Mouse (Mus musculus) lung, embryonic 15.5 days (tissue): ENCODE data around the gene Foxl1. TPM values are rescaled to one million over a fixed set of nuclear protein-coding genes. Genes with fewer than 3 reads are reported as not detected.

ENCODE experiments used
- ATAC-seq: fragments of 200-750 bp; cut with Nextera tagmentation; 2 replicates; pipeline ENCODE4 v1.8.0; 2017; ENCODE audit warnings: moderate number of reproducible peaks, borderline replicate concordance; ENCODE audit not compliant: low FRiP score, low TSS enrichment; ENCODE audit errors: extremely low read depth
- H3K27ac ChIP-seq: fragments of 300-500 bp; sonication (generic); 2 replicates; pipeline ENCODE4 v1.5.1; 2015; ENCODE audit warnings: moderate library complexity, mild to moderate bottlenecking, inconsistent platforms
- H3K27me3 ChIP-seq: fragments of 300-500 bp; sonication (generic); 2 replicates; pipeline ENCODE4 v1.6.1; 2015; ENCODE audit warnings: inconsistent platforms
- H3K36me3 ChIP-seq: fragments of 300-500 bp; sonication (generic); 2 replicates; pipeline ENCODE4 v1.6.1; 2015; ENCODE audit warnings: inconsistent platforms
- H3K4me1 ChIP-seq: fragments of 300-500 bp; sonication (generic); 2 replicates; pipeline ENCODE4 v1.6.1; 2015; ENCODE audit warnings: inconsistent platforms
- H3K4me2 ChIP-seq: fragments of 300-500 bp; sonication (generic); 2 replicates; pipeline ENCODE4 v1.6.1; 2015; ENCODE audit warnings: inconsistent platforms, mild to moderate bottlenecking, moderate library complexity
- H3K4me3 ChIP-seq: fragments of 300-500 bp; sonication (generic); 2 replicates; pipeline ENCODE4 v1.5.1; 2015; ENCODE audit warnings: mild to moderate bottlenecking, inconsistent platforms
- H3K9ac ChIP-seq: fragments of 300-500 bp; sonication (generic); 2 replicates; pipeline ENCODE4 v1.6.1; 2015; ENCODE audit warnings: inconsistent platforms
- H3K9me3 ChIP-seq: fragments of 300-500 bp; sonication (generic); 2 replicates; pipeline ENCODE4 v1.6.1; 2016; ENCODE audit warnings: inconsistent platforms
- WGBS: fragments of 180-500 bp; shearing (Covaris S2); methylation state at CpG from one replicate; pipeline ENCODE4 v1.1.7; 2015; 5-methylcytosine and 5-hydroxymethylcytosine counted together
- polyA plus RNA-seq: library from polyadenylated mRNA; unstranded; fragments of >200 nt; fragmentation: Nextera tagmentation; extraction: Ambion mirVana; gene quantifications from 2 replicates; pipeline ENCODE4 v1.2.1, GENCODE M21; 2015

Gene Foxl1
- 6.8 and 8.5 TPM in 2 replicates for polyA plus RNA-seq

DNA sequence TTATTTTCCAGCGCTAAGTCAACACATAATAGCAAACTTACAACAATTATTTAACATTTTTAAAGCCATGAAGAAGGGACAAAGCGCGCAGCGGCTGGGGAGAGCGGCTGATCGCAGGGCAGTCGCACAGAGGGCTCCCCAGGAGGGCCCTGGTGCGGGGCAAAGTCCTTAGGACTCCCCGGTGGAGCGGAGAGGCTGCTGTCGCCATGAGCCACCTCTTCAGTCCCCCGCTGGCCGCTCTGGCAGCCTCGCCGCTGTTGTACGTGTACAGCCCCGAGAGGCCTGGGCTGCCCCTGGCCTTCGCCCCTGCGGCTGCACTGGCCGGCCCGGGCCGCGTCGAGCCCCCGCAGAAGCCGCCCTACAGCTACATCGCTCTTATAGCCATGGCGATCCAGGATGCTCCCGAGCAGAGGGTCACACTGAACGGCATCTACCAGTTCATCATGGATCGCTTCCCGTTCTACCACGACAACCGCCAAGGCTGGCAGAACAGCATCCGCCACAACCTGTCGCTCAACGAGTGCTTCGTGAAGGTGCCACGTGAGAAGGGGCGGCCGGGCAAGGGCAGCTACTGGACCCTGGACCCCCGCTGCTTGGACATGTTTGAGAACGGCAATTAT is at the start of gene Foxl1:
Gene Foxl1 (plus strand): TSS at position 185 of the 620 bp plus-strand sequence.
- H3K9ac ChIP-seq = peak within 1 kb of the TSS; percentile 42
- H3K27ac ChIP-seq = peak within 1 kb of the TSS; percentile 88
- peak within 1 kb of the TSS; percentile 43 for H3K4me3 ChIP-seq
- peaks cover 92% of the 10 kb centered on the region for H3K27me3 ChIP-seq
- H3K9me3 ChIP-seq = no peaks in the 10 kb centered on the region
- WGBS = under 1% methylated on average over 43 of the region's 43 CpGs
- 0 out of 2 replicates have a peak, but pooled peaks have one; percentile 35 for ATAC-seq
- H3K36me3 ChIP-seq = no peaks in the 10 kb centered on the region
- peak within 1 kb of the TSS; percentile 68 for H3K4me2 ChIP-seq
- peaks cover 41% of the 10 kb centered on the region for H3K4me1 ChIP-seq

DNA sequence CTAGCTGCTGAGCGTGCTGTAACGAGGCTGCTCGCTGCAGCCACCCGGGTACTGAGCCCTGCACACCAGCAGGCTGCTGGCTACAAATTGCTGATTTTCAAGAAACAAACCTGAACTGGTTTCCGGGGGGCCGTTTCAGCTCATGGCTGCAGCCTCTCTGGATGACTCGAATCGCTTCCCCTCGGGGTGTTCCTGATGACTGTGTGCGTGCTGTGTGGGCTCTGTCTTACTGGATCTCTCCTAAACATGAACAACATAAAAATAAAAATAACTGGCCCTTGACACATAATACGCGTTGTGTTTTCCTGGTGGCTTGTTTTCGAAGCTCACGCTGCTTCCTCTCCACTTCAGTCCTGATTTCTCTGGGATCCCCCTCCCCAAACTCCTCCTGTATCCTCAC is 49.0 kb upstream of the Foxl1 start:
- no peak for ATAC-seq
- Histone ChIP-seq H3K4me3 (peak overlapping the region; percentile 73), H3K27me3 (peaks cover 93% of the 10 kb centered on the region), H3K4me2 (peak overlapping the region; percentile 78), H3K4me1 (peaks cover 27% of the 10 kb centered on the region), H3K27ac (no peak overlapping the region), H3K9me3 (no peaks in the 10 kb centered on the region), H3K9ac (peak overlapping the region; percentile 82; the same call in 1 of the 2 replicates), H3K36me3 (peaks cover 2% of the 10 kb centered on the region; the same call in 1 of the 2 replicates)
- 25% methylated on average over 14 of the region's 14 CpGs for WGBS

- Histone ChIP-seq H3K36me3 (peaks cover 2% of the 10 kb centered on the region; the same call in 1 of the 2 replicates), H3K9me3 (no peaks in the 10 kb centered on the region), H3K27me3 (peaks cover 93% of the 10 kb centered on the region), H3K4me3 (peak overlapping the region; percentile 73), H3K9ac (peak overlapping the region; percentile 82; the same call in 1 of the 2 replicates), H3K27ac (no peak overlapping the region), H3K4me2 (peak overlapping the region; percentile 78), H3K4me1 (peaks cover 24% of the 10 kb centered on the region; the same call in 1 of the 2 replicates)
- ATAC-seq = no peak
- WGBS = 28% methylated on average over 7 of the region's 7 CpGs
These were observed 48.5 kb upstream of the Foxl1 start for GRCm38 (mm10) chr8:121079201-121079600.

GRCm38 (mm10) chr8:121079944-121080343 is 47.8 kb upstream of the Foxl1 start:
- peaks cover 16% of the 10 kb centered on the region; the same call in 1 of the 2 replicates for H3K4me1 ChIP-seq
- ATAC-seq = no peak
- H3K27ac ChIP-seq = 0 out of 2 replicates have a peak overlapping the region, but pooled peaks have one; percentile 3
- H3K27me3 ChIP-seq = peaks cover 93% of the 10 kb centered on the region
- peak overlapping the region; percentile 78 for H3K4me2 ChIP-seq
- 24% methylated on average over 12 of the region's 12 CpGs for WGBS
- H3K9ac ChIP-seq = peak overlapping the region; percentile 82
- H3K9me3 ChIP-seq = no peaks in the 10 kb centered on the region
- peak overlapping the region; percentile 73 for H3K4me3 ChIP-seq
- peaks cover 2% of the 10 kb centered on the region; the same call in 1 of the 2 replicates for H3K36me3 ChIP-seq

GRCm38 (mm10) chr8:121080361-121081090 is 47.2 kb upstream of the Foxl1 start:
- 2% methylated on average over 49 of the region's 49 CpGs for WGBS
- Histone ChIP-seq H3K27ac (peak overlapping the region; percentile 99), H3K27me3 (peaks cover 93% of the 10 kb centered on the region), H3K4me1 (0 out of 2 replicates have a peak, but pooled peaks cover 15% of the 10 kb centered on the region), H3K36me3 (peaks cover 2% of the 10 kb centered on the region; the same call in 1 of the 2 replicates), H3K4me3 (peak overlapping the region; percentile 73), H3K9ac (peak overlapping the region; percentile 82), H3K9me3 (no peaks in the 10 kb centered on the region), H3K4me2 (peak overlapping the region; percentile 78)
- ATAC-seq = no peak

DNA sequence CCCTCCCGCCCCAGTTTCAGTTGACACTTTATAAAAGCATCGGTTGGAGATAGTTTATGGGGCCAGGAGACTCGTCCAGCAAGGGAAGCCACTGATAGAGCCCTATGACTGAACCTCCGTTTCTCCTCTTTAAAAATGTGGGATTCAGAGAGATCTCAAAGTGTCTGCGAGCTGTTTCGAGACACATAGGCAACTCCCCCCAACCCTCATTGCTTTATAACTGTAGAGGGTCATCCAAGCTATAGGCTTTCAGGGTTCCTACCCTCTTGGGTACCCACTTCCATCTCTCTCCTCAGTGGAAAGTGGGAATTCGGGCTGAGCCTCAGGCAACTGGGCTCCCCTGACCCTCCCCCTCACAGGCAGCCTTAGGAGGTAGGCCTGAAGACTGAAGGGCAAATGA is 46.3 kb upstream of the Foxl1 start:
- H3K27ac ChIP-seq = peak overlapping the region; percentile 99
- H3K4me3 ChIP-seq = peak overlapping the region; percentile 73
- H3K9ac ChIP-seq = peak overlapping the region; percentile 82
- H3K27me3 ChIP-seq = peaks cover 93% of the 10 kb centered on the region
- H3K4me2 ChIP-seq = peak overlapping the region; percentile 78
- WGBS = under 1% methylated on average over 7 of the region's 7 CpGs
- 0 out of 2 replicates have a peak, but pooled peaks cover 15% of the 10 kb centered on the region for H3K4me1 ChIP-seq
- ATAC-seq = no peak
- H3K9me3 ChIP-seq = no peaks in the 10 kb centered on the region
- H3K36me3 ChIP-seq = peaks cover 2% of the 10 kb centered on the region; the same call in 1 of the 2 replicates

- H3K9me3 ChIP-seq = no peaks in the 10 kb centered on the region
- peak overlapping the region; percentile 82 for H3K9ac ChIP-seq
- 0 out of 2 replicates have a peak, but pooled peaks cover 15% of the 10 kb centered on the region for H3K4me1 ChIP-seq
- peak overlapping the region; percentile 99 for H3K27ac ChIP-seq
- no peak for ATAC-seq
- peaks cover 92% of the 10 kb centered on the region for H3K27me3 ChIP-seq
- no peaks in the 10 kb centered on the region; the same call in 1 of the 2 replicates for H3K36me3 ChIP-seq
- WGBS = 1% methylated on average over 57 of the region's 57 CpGs
- peak overlapping the region; percentile 78 for H3K4me2 ChIP-seq
- peak overlapping the region; percentile 73 for H3K4me3 ChIP-seq
These were observed 45.3 kb upstream of the Foxl1 start for GRCm38 (mm10) chr8:121082218-121083092.

DNA sequence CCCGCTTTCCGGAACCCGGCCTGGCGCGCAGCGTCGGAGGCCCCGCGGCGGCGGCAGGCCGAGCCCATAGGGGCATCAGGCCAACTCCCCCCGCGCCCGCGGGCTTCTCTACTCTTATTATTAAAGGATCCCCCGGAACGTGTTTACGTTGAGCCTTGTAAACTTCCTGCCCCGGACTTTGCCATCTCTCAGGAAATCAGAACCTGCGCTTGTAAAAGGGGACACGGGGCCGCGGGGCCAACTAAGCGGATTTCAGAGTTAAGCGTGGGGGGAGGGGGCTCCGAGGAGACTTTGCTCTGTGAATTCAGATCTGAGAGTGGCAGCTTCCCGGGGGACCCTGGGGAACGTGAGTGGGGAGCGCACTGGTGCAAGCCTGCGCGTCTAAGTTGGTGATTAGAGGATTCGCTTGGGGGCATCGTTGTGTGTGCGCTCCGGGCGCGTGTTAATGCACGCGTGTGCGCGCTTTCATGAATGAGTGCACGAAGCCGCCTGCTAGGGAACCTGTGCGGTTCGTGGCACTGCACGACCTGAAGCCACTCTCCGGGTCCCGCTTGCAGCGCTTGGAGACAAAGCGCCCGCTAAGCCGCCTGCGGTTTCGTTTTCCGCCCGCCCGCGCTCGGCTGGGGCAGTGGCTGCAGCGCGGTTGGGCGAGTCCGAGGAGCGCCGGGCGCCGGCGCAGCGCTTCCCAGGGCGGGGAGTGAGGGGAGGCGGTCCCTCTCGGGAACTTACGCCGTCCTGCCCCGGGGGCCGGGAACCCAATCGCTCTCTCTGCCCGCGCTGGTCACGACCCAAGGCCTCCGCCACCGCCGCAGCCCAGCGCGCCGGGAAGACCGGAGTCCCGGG is 44.4 kb upstream of the Foxl1 start:
- Histone ChIP-seq H3K9me3 (no peaks in the 10 kb centered on the region), H3K27ac (peak overlapping the region; percentile 99), H3K36me3 (no peaks in the 10 kb centered on the region), H3K4me2 (peak overlapping the region; percentile 78), H3K4me1 (0 out of 2 replicates have a peak, but pooled peaks cover 15% of the 10 kb centered on the region), H3K4me3 (peak overlapping the region; percentile 73), H3K27me3 (peaks cover 90% of the 10 kb centered on the region), H3K9ac (peak overlapping the region; percentile 82)
- under 1% methylated on average over 89 of the region's 89 CpGs for WGBS
- ATAC-seq = peak; percentile 75

DNA sequence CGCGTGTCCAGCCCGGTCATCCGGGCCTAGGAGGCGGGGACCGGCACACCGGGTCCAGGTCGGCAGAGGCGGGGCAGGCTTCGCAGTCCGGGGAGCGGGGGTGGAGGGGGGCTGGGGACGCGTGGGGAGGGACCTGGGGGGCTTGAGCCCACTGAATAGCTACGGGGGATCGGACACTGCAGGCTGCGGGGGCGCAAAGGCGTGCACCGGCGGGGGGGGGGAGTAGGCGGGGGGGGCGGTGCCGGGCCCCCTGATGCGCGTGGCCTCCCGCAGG is 43.9 kb upstream of the Foxl1 start:
- Histone ChIP-seq H3K27ac (peak overlapping the region; percentile 99), H3K4me2 (peak overlapping the region; percentile 78), H3K4me3 (peak overlapping the region; percentile 73), H3K9ac (peak overlapping the region; percentile 82), H3K9me3 (no peaks in the 10 kb centered on the region), H3K36me3 (no peaks in the 10 kb centered on the region), H3K27me3 (peaks cover 91% of the 10 kb centered on the region), H3K4me1 (0 out of 2 replicates have a peak, but pooled peaks cover 15% of the 10 kb centered on the region)
- ATAC-seq = no peak
- WGBS = under 1% methylated on average over 13 of the region's 27 CpGs

DNA sequence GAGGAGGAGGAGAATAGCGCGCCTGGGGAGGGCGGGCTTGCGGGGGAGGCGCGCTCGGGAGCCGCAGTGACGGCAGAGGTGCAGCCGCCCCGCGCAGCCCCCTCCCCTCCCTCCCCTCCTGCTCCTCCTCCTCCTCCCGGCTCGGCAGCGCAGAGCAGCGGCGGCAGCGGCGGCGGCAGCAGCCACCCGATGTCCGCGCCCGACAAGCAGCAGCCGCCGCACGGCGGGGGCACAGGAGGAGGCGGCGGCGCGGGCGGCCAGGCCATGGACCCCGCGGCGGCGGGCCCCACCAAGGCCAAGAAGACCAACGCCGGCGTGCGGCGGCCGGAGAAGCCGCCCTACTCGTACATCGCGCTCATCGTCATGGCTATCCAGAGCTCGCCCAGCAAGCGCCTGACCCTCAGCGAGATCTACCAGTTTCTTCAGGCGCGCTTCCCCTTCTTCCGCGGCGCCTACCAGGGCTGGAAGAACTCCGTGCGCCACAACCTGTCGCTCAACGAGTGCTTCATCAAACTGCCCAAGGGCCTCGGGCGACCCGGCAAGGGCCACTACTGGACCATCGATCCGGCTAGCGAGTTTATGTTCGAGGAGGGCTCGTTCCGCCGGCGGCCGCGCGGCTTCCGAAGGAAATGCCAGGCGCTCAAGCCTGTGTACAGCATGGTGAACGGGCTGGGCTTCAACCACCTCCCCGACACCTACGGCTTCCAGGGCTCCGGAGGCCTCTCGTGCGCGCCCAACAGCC is 43.4 kb upstream of the Foxl1 start, which contains the start of gene Foxf1:
Gene Foxf1 (plus strand): TSS at position 177 of the 742 bp plus-strand sequence.
- H3K9ac ChIP-seq = peak within 1 kb of the TSS; percentile 82
- peaks cover 19% of the 10 kb centered on the region for H3K4me1 ChIP-seq
- peaks cover 91% of the 10 kb centered on the region for H3K27me3 ChIP-seq
- H3K4me2 ChIP-seq = peak within 1 kb of the TSS; percentile 78
- peak; percentile 89 for ATAC-seq
- peak within 1 kb of the TSS; percentile 73 for H3K4me3 ChIP-seq
- H3K9me3 ChIP-seq = no peaks in the 10 kb centered on the region
- 0% methylated on average over 64 of the region's 83 CpGs for whole genome bisulfite sequencing
- peak within 1 kb of the TSS; percentile 99 for H3K27ac ChIP-seq
- no peaks in the 10 kb centered on the region for H3K36me3 ChIP-seq
